In the genomic region with DNA sequence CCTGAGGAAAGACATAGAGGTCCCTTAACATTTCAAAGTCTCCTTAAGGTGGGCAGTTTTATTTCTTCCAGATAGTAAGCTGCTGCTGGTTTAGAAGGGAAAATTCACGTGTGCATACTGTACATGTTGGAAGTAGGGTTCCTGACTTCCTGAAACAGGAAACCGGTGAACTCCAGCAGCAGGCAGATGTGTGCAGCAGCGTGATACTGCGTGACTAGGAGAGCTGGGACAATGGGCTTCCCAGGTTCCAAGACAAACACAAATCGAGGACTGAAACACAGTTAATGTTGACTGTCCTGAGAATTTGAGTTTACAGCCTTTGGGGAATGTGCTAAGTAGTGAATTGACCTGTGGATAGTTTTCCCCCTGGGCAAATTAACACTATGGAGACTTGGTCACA, we compare ENCODE assay signal across 25 mouse cellular contexts.
DNase-seq lines count a peak whose midpoint lies in the region; ATAC-seq and TF ChIP-seq lines count a peak whose summit lies in the region.
"Had no signal": no experiment of that assay in that cellular context is flagged by ENCODE, and none has a peak within 500 bp of the region (broad histone marks: within the 10 kb centered on the region; RNA-seq: fewer than 3 reads in every experiment).

No protein-coding gene starts in this region.

- no peaks in the 10 kb centered on the region for H3K79me2 ChIP-seq in heart, adult 2 months (replicated peaks; ENCODE audit: control insufficient read depth, insufficient read depth, low read length)

- no peak overlapping the region for H3K4me2 ChIP-seq in heart, embryonic 13.5 days
- H3K4me2 ChIP-seq in kidney, embryonic 14.5 days (replicated peaks; ENCODE audit: low read depth, low read length), result no peak overlapping the region
- no peak overlapping the region for H3K4me2 ChIP-seq in embryonic facial prominence, embryonic 13.5 days
- no peak overlapping the region for H3K4me2 ChIP-seq in limb, embryonic 12.5 days
- H3K4me2 ChIP-seq: hindbrain, embryonic 13.5 days; liver, embryonic 11.5 days; midbrain, embryonic 15.5 days had no signal

- peak overlapping the region; percentile 62 for H3K27ac ChIP-seq in heart, embryonic 13.5 days (replicated peaks)
- no peak overlapping the region for H3K27ac ChIP-seq in heart, adult 2 months
- H3K27ac ChIP-seq in kidney, embryonic 14.5 days (ENCODE audit: low read depth, low read length), result no peak overlapping the region
- peak overlapping the region; percentile 62 for H3K27ac ChIP-seq in embryonic facial prominence, embryonic 13.5 days
- H3K27ac ChIP-seq in limb, embryonic 12.5 days, result peak overlapping the region; percentile 75
- H3K27ac ChIP-seq: hindbrain, embryonic 13.5 days; macrophage; midbrain, embryonic 15.5 days had no signal

- H3K9ac ChIP-seq in heart, embryonic 13.5 days, result no peak overlapping the region
- H3K9ac ChIP-seq in heart, adult 2 months (ENCODE audit: low read depth, low read length), result no peak overlapping the region
- H3K9ac ChIP-seq in kidney, embryonic 14.5 days (ENCODE audit: low read depth, low read length), result no peak overlapping the region
- H3K9ac ChIP-seq in embryonic facial prominence, embryonic 13.5 days, result no peak overlapping the region
- H3K9ac ChIP-seq in limb, embryonic 12.5 days (replicated peaks), result no peak overlapping the region
- H3K9ac ChIP-seq: hindbrain, embryonic 13.5 days; liver, postnatal 0 days; midbrain, embryonic 15.5 days had no signal

- TF ChIP-seq EP300 in heart, adult 2 months (IDR thresholded peaks at IDR 0.05; ENCODE audit: insufficient read depth, low read depth, low read length), result no peak

- H3K4me1 ChIP-seq in heart, embryonic 13.5 days, result peaks cover 19% of the 10 kb centered on the region
- H3K4me1 ChIP-seq in heart, adult 2 months (ENCODE audit: control insufficient read depth, insufficient read depth, low read length), result no peaks in the 10 kb centered on the region
- peaks cover 7% of the 10 kb centered on the region for H3K4me1 ChIP-seq in kidney, embryonic 14.5 days (ENCODE audit: control insufficient read depth, insufficient read depth, low read length)
- H3K4me1 ChIP-seq in embryonic facial prominence, embryonic 13.5 days, result peaks cover 40% of the 10 kb centered on the region
- peaks cover 36% of the 10 kb centered on the region for H3K4me1 ChIP-seq in limb, embryonic 12.5 days (replicated peaks)
- H3K4me1 ChIP-seq: hindbrain, embryonic 13.5 days; midbrain, embryonic 15.5 days had no signal

- no peak overlapping the region for H3K4me3 ChIP-seq in heart, embryonic 13.5 days
- H3K4me3 ChIP-seq in heart, adult 2 months, result no peak overlapping the region
- no peak overlapping the region for H3K4me3 ChIP-seq in kidney, embryonic 14.5 days (ENCODE audit: low read length)
- no peak overlapping the region for H3K4me3 ChIP-seq in embryonic facial prominence, embryonic 13.5 days
- H3K4me3 ChIP-seq in limb, embryonic 12.5 days (replicated peaks), result no peak overlapping the region
- H3K4me3 ChIP-seq: erythroblast, embryonic 14.5 days; hindbrain, embryonic 13.5 days; midbrain, embryonic 15.5 days had no signal

- H3K36me3 ChIP-seq in heart, embryonic 13.5 days, result no peaks in the 10 kb centered on the region
- no peaks in the 10 kb centered on the region for H3K36me3 ChIP-seq in heart, adult 2 months (ENCODE audit: control insufficient read depth, insufficient read depth, low read length)
- no peaks in the 10 kb centered on the region for H3K36me3 ChIP-seq in kidney, embryonic 14.5 days (ENCODE audit: control insufficient read depth, insufficient read depth, low read length)
- peaks cover 9% of the 10 kb centered on the region; the same call in 1 of the 2 replicates for H3K36me3 ChIP-seq in embryonic facial prominence, embryonic 13.5 days
- H3K36me3 ChIP-seq in limb, embryonic 12.5 days, result no peaks in the 10 kb centered on the region
- H3K36me3 ChIP-seq: hindbrain, embryonic 13.5 days; midbrain, embryonic 15.5 days had no signal

- intact Hi-C loops in heart, adult 2 months (cut with DNase I), result no loop called here

- WGBS in heart, embryonic 13.5 days, result 53% methylated on average over 5 of the region's 5 CpGs
- WGBS in heart, adult 2 months, result 37% methylated on average over 5 of the region's 5 CpGs
- WGBS in kidney, embryonic 14.5 days, result 22% methylated on average over 5 of the region's 5 CpGs
- WGBS in embryonic facial prominence, embryonic 13.5 days, result 36% methylated on average over 5 of the region's 5 CpGs
- 31% methylated on average over 5 of the region's 5 CpGs for WGBS in limb, embryonic 12.5 days

- no peaks in the 10 kb centered on the region for H3K27me3 ChIP-seq in heart, embryonic 13.5 days (replicated peaks)
- no peaks in the 10 kb centered on the region for H3K27me3 ChIP-seq in heart, adult 2 months (ENCODE audit: control insufficient read depth, insufficient read depth, low read length)
- no peaks in the 10 kb centered on the region for H3K27me3 ChIP-seq in kidney, embryonic 14.5 days (ENCODE audit: control insufficient read depth, insufficient read depth, low read length)
- H3K27me3 ChIP-seq in embryonic facial prominence, embryonic 13.5 days, result no peaks in the 10 kb centered on the region
- H3K27me3 ChIP-seq in limb, embryonic 12.5 days, result no peaks in the 10 kb centered on the region
- H3K27me3 ChIP-seq: CH12.LX; hindbrain, embryonic 13.5 days; midbrain, embryonic 15.5 days; Patski had no signal

- DNase-seq in heart, adult 2 months, result no peak
- DNase-seq in kidney, adult 9 months, result no peak
- DNase-seq in right cerebral cortex, postnatal 36 days (ENCODE audit: low spot score in 2 of 2), result no peak
- DNase-seq: adrenal gland, adult 2 months; B cell, adult 2 months; cerebellum, adult 11 months; cerebellum, adult 9-11 months; gastrocnemius, postnatal 10 days; kidney, adult 2 months; liver, postnatal 0 days; right cerebral cortex, postnatal 4 days; thymus, postnatal 14 days had no signal

- peaks cover 3% of the 10 kb centered on the region for H3K9me3 ChIP-seq in heart, embryonic 13.5 days
- no peaks in the 10 kb centered on the region for H3K9me3 ChIP-seq in kidney, embryonic 14.5 days (ENCODE audit: control insufficient read depth, low read length)
- H3K9me3 ChIP-seq in embryonic facial prominence, embryonic 13.5 days, result no peaks in the 10 kb centered on the region
- peaks cover 8% of the 10 kb centered on the region; the same call in 1 of the 2 replicates for H3K9me3 ChIP-seq in limb, embryonic 12.5 days
- H3K9me3 ChIP-seq: hindbrain, embryonic 13.5 days; midbrain, embryonic 15.5 days had no signal

- TF ChIP-seq CTCF in heart, adult 2 months (IDR thresholded peaks at IDR 0.05), result no peak

- TF ChIP-seq POLR2A in heart, adult 2 months (IDR thresholded peaks at IDR 0.05; ENCODE audit: insufficient read depth, low read depth, low read length), result no peak

- no peak for ATAC-seq in heart, embryonic 13.5 days (ENCODE audit: extremely low read depth, insufficient number of reproducible peaks, low FRiP score, low TSS enrichment)
- ATAC-seq in kidney, embryonic 14.5 days (ENCODE audit: low FRiP score, low TSS enrichment), result peak; percentile 29; the same call in 1 of the 2 replicates
- ATAC-seq in embryonic facial prominence, embryonic 13.5 days (ENCODE audit: insufficient number of reproducible peaks, insufficient read depth, low FRiP score, low TSS enrichment, low read depth), result no peak
- no peak for ATAC-seq in limb, embryonic 12.5 days (ENCODE audit: insufficient number of reproducible peaks, insufficient read depth, low FRiP score, low TSS enrichment, low read depth)
- ATAC-seq: forebrain, embryonic 14.5 days; liver, postnatal 0 days; lung, postnatal 0 days; midbrain, embryonic 15.5 days; Patski had no signal

Comparison
In these comparisons a context has a peak if more than half of its experiments do, and no peak if none do; other contexts are left out.
1. H3K27ac ChIP-seq: peak in heart, embryonic 13.5 days (single experiment), embryonic facial prominence, embryonic 13.5 days (single experiment) and limb, embryonic 12.5 days (single experiment); none in heart, adult 2 months (single experiment) and kidney, embryonic 14.5 days (single experiment).